28 mouse cellular contexts compared by ENCODE assay signal in genomic region chr13:97954956-97955496, GRCm38 (mm10).
DNase-seq lines count a peak whose midpoint lies in the region; ATAC-seq and TF ChIP-seq lines count a peak whose summit lies in the region.
"Had no signal": no experiment of that assay in that cellular context is flagged by ENCODE, and none has a peak within 500 bp of the region (broad histone marks: within the 10 kb centered on the region; RNA-seq: fewer than 3 reads in every experiment).

No protein-coding gene starts in this region.

- ATAC-seq in heart, embryonic 11.5 days (replicated peaks; ENCODE audit: insufficient number of reproducible peaks, low FRiP score, low TSS enrichment), result no peak
- ATAC-seq in kidney, embryonic 15.5 days (replicated peaks; ENCODE audit: low FRiP score), result no peak
- no peak for ATAC-seq in lung, embryonic 14.5 days (ENCODE audit: insufficient read depth)
- ATAC-seq: forebrain, postnatal 0 days had no signal

- no peak for DNase-seq in heart, embryonic 10.5 days (ENCODE audit: low spot score)
- peak; percentile 61 for DNase-seq in kidney, adult 2 months
- peak; percentile 40 for DNase-seq in lung, embryonic 14.5 days
- no peak for DNase-seq in lung, postnatal 36 days
- DNase-seq in gastrocnemius, adult 8-10 months (ENCODE audit: low spot score in 2 of 2), result no peak
- DNase-seq: adrenal gland, adult 8-10 months; cerebellum, adult 8-10 months; embryo, embryonic 11 days; forebrain, postnatal 0 days; gastrocnemius, postnatal 10 days; heart, postnatal 36 days; layer of hippocampus, postnatal 36 days; lung, postnatal 4 days; right cerebral cortex, adult 18-20 months; thymus, adult 18-20 months; thymus, postnatal 36 days had no signal

- no peak for TF ChIP-seq CTCF in kidney, adult 2 months (conservative IDR thresholded peaks at IDR 0.05; ENCODE audit: insufficient read depth, insufficient read length, low read depth, low read length)
- TF ChIP-seq CTCF in lung, embryonic 14.5 days (IDR thresholded peaks at IDR 0.05; ENCODE audit: low read depth), result no peak

- H3K4me1 ChIP-seq in heart, embryonic 11.5 days (ENCODE audit: control insufficient read depth, insufficient read depth, low read length), result no peaks in the 10 kb centered on the region
- no peaks in the 10 kb centered on the region for H3K4me1 ChIP-seq in heart, embryonic 10.5 days
- peaks cover 9% of the 10 kb centered on the region; the same call in 1 of the 2 replicates for H3K4me1 ChIP-seq in kidney, adult 2 months (ENCODE audit: control insufficient read depth, insufficient read depth, low read length)
- H3K4me1 ChIP-seq in kidney, embryonic 15.5 days, result peaks cover 19% of the 10 kb centered on the region
- H3K4me1 ChIP-seq in lung, embryonic 14.5 days (ENCODE audit: insufficient read depth), result no peaks in the 10 kb centered on the region
- H3K4me1 ChIP-seq: megakaryocyte, embryonic 14.5 days had no signal

- WGBS in heart, embryonic 11.5 days (ENCODE audit: insufficient replicate concordance), result 23% methylated on average over 7 of the region's 7 CpGs
- 23% methylated on average over 7 of the region's 7 CpGs for WGBS in heart, embryonic 10.5 days
- WGBS in kidney, adult 2 months, result 29% methylated on average over 7 of the region's 7 CpGs
- 26% methylated on average over 7 of the region's 7 CpGs for WGBS in kidney, embryonic 15.5 days
- WGBS in lung, embryonic 14.5 days, result 12% methylated on average over 7 of the region's 7 CpGs

- H3K4me3 ChIP-seq in heart, embryonic 11.5 days (ENCODE audit: low read depth, low read length), result no peak overlapping the region
- H3K4me3 ChIP-seq in heart, embryonic 10.5 days, result no peak overlapping the region
- H3K4me3 ChIP-seq in kidney, adult 2 months (ENCODE audit: insufficient read depth, low read depth, low read length), result no peak overlapping the region
- no peak overlapping the region for H3K4me3 ChIP-seq in kidney, embryonic 15.5 days (replicated peaks)
- no peak overlapping the region for H3K4me3 ChIP-seq in lung, embryonic 14.5 days (ENCODE audit: low read depth, low read length)
- H3K4me3 ChIP-seq: embryonic facial prominence, embryonic 15.5 days; forebrain, embryonic 12.5 days; heart, embryonic 15.5 days; hindbrain, embryonic 13.5 days; megakaryocyte, embryonic 14.5 days; midbrain, embryonic 12.5 days; myocyte; neural tube, embryonic 12.5 days had no signal

- no peak for TF ChIP-seq POLR2A in kidney, adult 2 months (IDR thresholded peaks at IDR 0.05; ENCODE audit: low read depth, low read length)

- H3K36me3 ChIP-seq in heart, embryonic 11.5 days (ENCODE audit: control insufficient read depth, insufficient read depth, low read length), result no peaks in the 10 kb centered on the region; the same call in 1 of the 2 replicates
- H3K36me3 ChIP-seq in heart, embryonic 10.5 days, result no peaks in the 10 kb centered on the region
- H3K36me3 ChIP-seq in kidney, adult 2 months (ENCODE audit: control insufficient read depth, insufficient read depth, low read length), result peaks cover 13% of the 10 kb centered on the region
- H3K36me3 ChIP-seq in kidney, embryonic 15.5 days, result peaks cover 52% of the 10 kb centered on the region
- no peaks in the 10 kb centered on the region for H3K36me3 ChIP-seq in lung, embryonic 14.5 days (ENCODE audit: insufficient read depth)
- H3K36me3 ChIP-seq: embryonic facial prominence, embryonic 15.5 days; forebrain, embryonic 12.5 days; heart, embryonic 15.5 days; midbrain, embryonic 12.5 days; neural tube, embryonic 12.5 days had no signal

- no peak overlapping the region for H3K27ac ChIP-seq in heart, embryonic 11.5 days (ENCODE audit: low read depth, low read length)
- no peak overlapping the region for H3K27ac ChIP-seq in heart, embryonic 10.5 days
- H3K27ac ChIP-seq in kidney, adult 2 months (ENCODE audit: insufficient read depth, low read depth, low read length), result no peak overlapping the region
- no peak overlapping the region for H3K27ac ChIP-seq in kidney, embryonic 15.5 days
- no peak overlapping the region for H3K27ac ChIP-seq in lung, embryonic 14.5 days (ENCODE audit: low read depth)
- H3K27ac ChIP-seq: embryonic facial prominence, embryonic 15.5 days; forebrain, embryonic 12.5 days; heart, embryonic 15.5 days; hindbrain, embryonic 13.5 days; midbrain, embryonic 12.5 days; neural tube, embryonic 12.5 days; stomach, postnatal 0 days had no signal

- no peaks in the 10 kb centered on the region for H3K9me3 ChIP-seq in heart, embryonic 11.5 days (replicated peaks; ENCODE audit: control insufficient read depth, low read length)
- no peaks in the 10 kb centered on the region for H3K9me3 ChIP-seq in heart, embryonic 10.5 days
- H3K9me3 ChIP-seq in kidney, embryonic 15.5 days (replicated peaks), result no peaks in the 10 kb centered on the region
- no peaks in the 10 kb centered on the region for H3K9me3 ChIP-seq in lung, embryonic 14.5 days (ENCODE audit: low read depth, low read length)
- H3K9me3 ChIP-seq: embryonic facial prominence, embryonic 15.5 days; forebrain, embryonic 12.5 days; heart, embryonic 15.5 days; hindbrain, embryonic 13.5 days; megakaryocyte, embryonic 14.5 days; midbrain, embryonic 12.5 days; neural tube, embryonic 12.5 days had no signal

- H3K27me3 ChIP-seq in heart, embryonic 11.5 days (ENCODE audit: control insufficient read depth, insufficient read depth, low read length), result no peaks in the 10 kb centered on the region
- no peaks in the 10 kb centered on the region for H3K27me3 ChIP-seq in heart, embryonic 10.5 days (ENCODE audit: insufficient read depth, poor library complexity, severe bottlenecking)
- no peaks in the 10 kb centered on the region for H3K27me3 ChIP-seq in kidney, adult 2 months (replicated peaks; ENCODE audit: control insufficient read depth, insufficient read depth, low read length)
- no peaks in the 10 kb centered on the region for H3K27me3 ChIP-seq in kidney, embryonic 15.5 days
- H3K27me3 ChIP-seq in lung, embryonic 14.5 days (ENCODE audit: insufficient read depth, low read length), result no peaks in the 10 kb centered on the region
- H3K27me3 ChIP-seq: embryonic facial prominence, embryonic 15.5 days; heart, embryonic 15.5 days; neural tube, embryonic 12.5 days had no signal

- 0 out of 2 replicates have a peak overlapping the region, but pooled peaks have one; percentile 34 for H3K9ac ChIP-seq in heart, embryonic 11.5 days (ENCODE audit: low read depth, low read length)
- H3K9ac ChIP-seq in kidney, embryonic 15.5 days, result no peak overlapping the region
- H3K9ac ChIP-seq in lung, embryonic 14.5 days, result no peak overlapping the region
- H3K9ac ChIP-seq: embryonic facial prominence, embryonic 15.5 days; forebrain, embryonic 12.5 days; forebrain, postnatal 0 days; heart, embryonic 15.5 days; hindbrain, embryonic 13.5 days; neural tube, embryonic 12.5 days had no signal

- H3K4me2 ChIP-seq in heart, embryonic 11.5 days, result no peak overlapping the region
- no peak overlapping the region for H3K4me2 ChIP-seq in kidney, embryonic 15.5 days
- H3K4me2 ChIP-seq in lung, embryonic 14.5 days, result no peak overlapping the region
- H3K4me2 ChIP-seq: embryonic facial prominence, embryonic 15.5 days; forebrain, embryonic 12.5 days; heart, embryonic 15.5 days; hindbrain, embryonic 13.5 days; liver, embryonic 11.5 days; midbrain, embryonic 12.5 days; neural tube, embryonic 12.5 days had no signal

Comparison
In these comparisons a context has a peak if more than half of its experiments do, and no peak if none do; other contexts are left out.
1. DNase-seq: peak in kidney, adult 2 months (single experiment) and lung, embryonic 14.5 days (single experiment); none in heart, embryonic 10.5 days (single experiment), lung, postnatal 36 days (single experiment) and gastrocnemius, adult 8-10 months (0 of 2).